Mouse (Mus musculus) lung, postnatal 36 days (tissue): Measurements from ENCODE around the gene Fam71e2.

ENCODE experiments used
- DNase-seq: peaks from one replicate; pipeline ENCODE4 v3.0.0; 2022; ENCODE audit warnings: mixed read lengths

The Fam71e2 gene

GRCm38 (mm10) chr7:4739041-4739543, 32.0 kb downstream of the Fam71e2 start:
- no peak for DNase-seq

GRCm38 (mm10) chr7:4732968-4733392, 38.1 kb downstream of the Fam71e2 start:
- no peak for DNase-seq

- no peak for DNase-seq
Observed at GRCm38 (mm10) chr7:4731090-4731489, 40.0 kb downstream of the Fam71e2 start.

GRCm38 (mm10) chr7:4725169-4725568, 45.9 kb downstream of the Fam71e2 start, which contains the start of gene Tmem150b:
Gene Tmem150b, minus strand, starts transcription at chr7:4725249.
- DNase-seq, result no peak

GRCm38 (mm10) chr7:4724359-4724758, 46.7 kb downstream of the Fam71e2 start:
- peak; percentile 78 for DNase-seq

GRCm38 (mm10) chr7:4723508-4723907, 47.6 kb downstream of the Fam71e2 start:
- DNase-seq, result peak; percentile 67

GRCm38 (mm10) chr7:4719276-4719675, 51.8 kb downstream of the Fam71e2 start:
- no peak for DNase-seq

- DNase-seq, result no peak
Observed at GRCm38 (mm10) chr7:4716955-4717354, 54.1 kb downstream of the Fam71e2 start.

GRCm38 (mm10) chr7:4712594-4712993, 58.5 kb downstream of the Fam71e2 start:
- DNase-seq, result no peak

GRCm38 (mm10) chr7:4705098-4705497, 66.0 kb downstream of the Fam71e2 start:
- DNase-seq, result peak; percentile 62
